Mouse (Mus musculus) forebrain, embryonic 11.5 days (tissue): ENCODE data around the gene Phkg1. TPM values are rescaled to one million over a fixed set of nuclear protein-coding genes. Genes with fewer than 3 reads are reported as not detected.

ENCODE experiments used
- ATAC-seq: fragments of 200-750 bp; cut with Nextera tagmentation; replicated peaks from 2 replicates; pipeline ENCODE4 v1.8.0; 2017; ENCODE audit warnings: moderate TSS enrichment; ENCODE audit not compliant: low FRiP score
- DNase-seq: peaks from one replicate; pipeline ENCODE4 v3.0.0-alpha.2; 2017; ENCODE audit warnings: low spot score
- H3K27ac ChIP-seq: fragments of 300-500 bp; sonication (generic); 2 replicates; pipeline ENCODE4 v1.5.1; 2014; ENCODE audit warnings: low read depth, low read length
- H3K27me3 ChIP-seq: fragments of 300-500 bp; sonication (generic); 2 replicates; pipeline ENCODE4 v1.6.1; 2014; ENCODE audit warnings: mild to moderate bottlenecking, low read length, mixed read lengths; ENCODE audit not compliant: control insufficient read depth, insufficient read depth
- H3K36me3 ChIP-seq: fragments of 300-500 bp; sonication (generic); 2 replicates; pipeline ENCODE4 v1.6.1; 2014; ENCODE audit warnings: mild to moderate bottlenecking, low read length, moderate library complexity, mixed read lengths; ENCODE audit not compliant: control insufficient read depth, insufficient read depth
- H3K4me1 ChIP-seq: fragments of 300-500 bp; sonication (generic); replicated peaks from 2 replicates; pipeline ENCODE4 v1.6.1; 2014; ENCODE audit warnings: low read length, mixed read lengths; ENCODE audit not compliant: control insufficient read depth, insufficient read depth
- H3K4me2 ChIP-seq: fragments of 300-500 bp; sonication (generic); 2 replicates; pipeline ENCODE4 v1.6.1; 2014; ENCODE audit warnings: low read depth, mild to moderate bottlenecking, low read length, moderate library complexity, mixed read lengths; ENCODE audit not compliant: severe bottlenecking
- H3K4me3 ChIP-seq: fragments of 300-500 bp; sonication (generic); 2 replicates; pipeline ENCODE4 v1.5.1; 2014; ENCODE audit warnings: low read depth, low read length
- H3K9ac ChIP-seq: fragments of 300-500 bp; sonication (generic); 2 replicates; pipeline ENCODE4 v1.6.1; 2014; ENCODE audit warnings: low read length
- H3K9me3 ChIP-seq: fragments of 300-500 bp; sonication (generic); 2 replicates; pipeline ENCODE4 v1.6.1; 2016; ENCODE audit warnings: low read length, mixed read lengths; ENCODE audit not compliant: control insufficient read depth
- WGBS: fragments of 180-500 bp; shearing (Covaris S2); extraction: QIAGEN DNeasy Blood & Tissue Kit; methylation state at CpG from one replicate; pipeline ENCODE4 v1.1.7; 2014; 5-methylcytosine and 5-hydroxymethylcytosine counted together
- polyA plus RNA-seq: library from polyadenylated mRNA; unstranded; fragments of >200 nt; fragmentation: Nextera tagmentation; extraction: Ambion mirVana; gene quantifications from 2 replicates; pipeline ENCODE4 v1.2.1, GENCODE M21; 2014

Phkg1 gene
- polyA plus RNA-seq, 1 experiment from 2014 or later = 0.33 TPM

DNA sequence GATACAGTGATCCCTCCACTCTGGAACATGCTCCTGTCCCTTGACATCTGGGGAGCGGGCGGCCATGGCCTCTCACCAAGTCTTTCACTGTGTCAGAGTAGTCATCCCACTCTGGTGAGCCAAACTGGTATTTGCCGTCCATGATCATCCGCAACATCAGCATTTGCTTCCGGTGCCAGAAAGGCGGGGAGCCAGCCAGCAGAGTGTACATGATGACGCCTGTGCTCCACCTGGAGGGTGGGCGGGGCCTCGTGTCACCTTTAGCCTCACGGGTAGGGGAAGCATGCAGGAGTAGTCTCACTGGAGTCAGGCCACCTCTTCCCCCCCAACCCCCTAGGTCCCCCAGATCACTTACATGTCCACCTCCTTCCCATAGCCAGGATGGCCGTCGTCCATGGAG, 32.5 kb downstream of the Phkg1 start:
- no peak overlapping the region for H3K9ac ChIP-seq
- H3K4me3 ChIP-seq = no peak overlapping the region
- H3K9me3 ChIP-seq = no peaks in the 10 kb centered on the region; the same call in 1 of the 2 replicates
- H3K27me3 ChIP-seq = no peaks in the 10 kb centered on the region
- no peak for ATAC-seq
- DNase-seq = no peak
- WGBS = 88% methylated on average over 12 of the region's 12 CpGs
- no peak overlapping the region for H3K4me2 ChIP-seq
- H3K36me3 ChIP-seq = no peaks in the 10 kb centered on the region; the same call in 1 of the 2 replicates
- H3K27ac ChIP-seq = no peak overlapping the region
- no peaks in the 10 kb centered on the region for H3K4me1 ChIP-seq

- Histone ChIP-seq H3K4me2 (0 out of 2 replicates have a peak overlapping the region, but pooled peaks have one; percentile 18), H3K9me3 (no peaks in the 10 kb centered on the region; the same call in 1 of the 2 replicates), H3K36me3 (no peaks in the 10 kb centered on the region; the same call in 1 of the 2 replicates), H3K27me3 (no peaks in the 10 kb centered on the region), H3K4me1 (no peaks in the 10 kb centered on the region), H3K27ac (no peak overlapping the region), H3K9ac (no peak overlapping the region), H3K4me3 (no peak overlapping the region)
- no peak for ATAC-seq
- peak; percentile 61 for DNase-seq
- WGBS = 14% methylated on average over 18 of the region's 18 CpGs
These were observed 33.9 kb downstream of the Phkg1 start for GRCm38 (mm10) chr5:129864467-129864866.

- WGBS = 97% methylated on average over 6 of the region's 6 CpGs
- ATAC-seq (no peak), DNase-seq (no peak)
- H3K36me3 ChIP-seq = no peaks in the 10 kb centered on the region; the same call in 1 of the 2 replicates
- no peak overlapping the region for H3K4me3 ChIP-seq
- H3K9ac ChIP-seq = no peak overlapping the region
- H3K4me2 ChIP-seq = no peak overlapping the region
- no peaks in the 10 kb centered on the region for H3K27me3 ChIP-seq
- no peaks in the 10 kb centered on the region for H3K4me1 ChIP-seq
- no peak overlapping the region for H3K27ac ChIP-seq
- H3K9me3 ChIP-seq = no peaks in the 10 kb centered on the region; the same call in 1 of the 2 replicates
These were observed 36.0 kb downstream of the Phkg1 start for GRCm38 (mm10) chr5:129862325-129862724.

DNA sequence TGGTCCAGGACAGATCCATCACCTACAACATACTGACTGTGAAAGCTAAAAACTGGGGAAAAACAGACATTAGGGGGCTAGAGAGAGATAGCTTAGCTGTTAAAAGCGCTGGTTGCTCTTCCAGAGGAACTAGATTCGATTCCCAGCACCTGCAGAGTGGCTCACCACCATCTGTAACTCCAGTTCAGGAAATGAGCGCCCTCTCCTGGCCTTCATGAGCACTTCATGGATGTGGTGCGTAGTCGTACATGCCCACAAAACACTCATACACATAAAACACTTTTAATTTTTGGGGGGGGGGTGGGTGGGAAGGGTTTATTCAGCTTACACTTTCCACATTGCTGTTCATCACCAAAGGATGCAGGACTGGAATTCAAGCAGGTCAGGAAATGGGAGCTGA, 41.9 kb downstream of the Phkg1 start:
- H3K4me3 ChIP-seq = no peak overlapping the region
- 85% methylated on average over 5 of the region's 5 CpGs for WGBS
- H3K36me3 ChIP-seq = no peaks in the 10 kb centered on the region; the same call in 1 of the 2 replicates
- H3K9ac ChIP-seq = no peak overlapping the region
- no peaks in the 10 kb centered on the region for H3K27me3 ChIP-seq
- no peaks in the 10 kb centered on the region for H3K9me3 ChIP-seq
- H3K27ac ChIP-seq = no peak overlapping the region
- no peak for DNase-seq
- no peak for ATAC-seq
- no peaks in the 10 kb centered on the region for H3K4me1 ChIP-seq
- H3K4me2 ChIP-seq = no peak overlapping the region

- Histone ChIP-seq H3K27me3 (no peaks in the 10 kb centered on the region), H3K9me3 (no peaks in the 10 kb centered on the region), H3K4me2 (no peak overlapping the region), H3K27ac (no peak overlapping the region), H3K4me1 (no peaks in the 10 kb centered on the region), H3K9ac (no peak overlapping the region), H3K4me3 (no peak overlapping the region), H3K36me3 (no peaks in the 10 kb centered on the region; the same call in 1 of the 2 replicates)
- DNase-seq = no peak
- WGBS = 47% methylated on average over 5 of the region's 5 CpGs
- no peak for ATAC-seq
These were observed 43.2 kb downstream of the Phkg1 start for GRCm38 (mm10) chr5:129855163-129855562.

DNA sequence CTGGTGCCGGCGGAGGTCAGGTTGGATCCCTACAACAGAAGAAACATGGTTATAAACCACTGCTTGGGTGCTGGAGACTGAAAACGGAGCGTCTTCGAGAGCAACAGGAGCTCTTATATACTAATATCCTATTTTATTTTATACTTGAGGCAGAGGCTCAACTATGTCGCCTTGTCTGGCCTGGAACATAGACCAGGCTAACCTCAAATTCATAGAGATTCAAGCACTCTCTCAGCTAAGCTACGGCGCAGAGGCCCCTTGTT, 50.9 kb downstream of the Phkg1 start:
- no peak for DNase-seq
- 67% methylated on average over 8 of the region's 8 CpGs for WGBS
- Histone ChIP-seq H3K36me3 (peaks cover 10% of the 10 kb centered on the region; the same call in 1 of the 2 replicates), H3K27me3 (no peaks in the 10 kb centered on the region), H3K9ac (peak overlapping the region; percentile 77), H3K4me1 (no peaks in the 10 kb centered on the region), H3K4me2 (peak overlapping the region; percentile 62), H3K4me3 (peak overlapping the region; percentile 65), H3K9me3 (no peaks in the 10 kb centered on the region), H3K27ac (no peak overlapping the region)
- ATAC-seq = no peak

DNA sequence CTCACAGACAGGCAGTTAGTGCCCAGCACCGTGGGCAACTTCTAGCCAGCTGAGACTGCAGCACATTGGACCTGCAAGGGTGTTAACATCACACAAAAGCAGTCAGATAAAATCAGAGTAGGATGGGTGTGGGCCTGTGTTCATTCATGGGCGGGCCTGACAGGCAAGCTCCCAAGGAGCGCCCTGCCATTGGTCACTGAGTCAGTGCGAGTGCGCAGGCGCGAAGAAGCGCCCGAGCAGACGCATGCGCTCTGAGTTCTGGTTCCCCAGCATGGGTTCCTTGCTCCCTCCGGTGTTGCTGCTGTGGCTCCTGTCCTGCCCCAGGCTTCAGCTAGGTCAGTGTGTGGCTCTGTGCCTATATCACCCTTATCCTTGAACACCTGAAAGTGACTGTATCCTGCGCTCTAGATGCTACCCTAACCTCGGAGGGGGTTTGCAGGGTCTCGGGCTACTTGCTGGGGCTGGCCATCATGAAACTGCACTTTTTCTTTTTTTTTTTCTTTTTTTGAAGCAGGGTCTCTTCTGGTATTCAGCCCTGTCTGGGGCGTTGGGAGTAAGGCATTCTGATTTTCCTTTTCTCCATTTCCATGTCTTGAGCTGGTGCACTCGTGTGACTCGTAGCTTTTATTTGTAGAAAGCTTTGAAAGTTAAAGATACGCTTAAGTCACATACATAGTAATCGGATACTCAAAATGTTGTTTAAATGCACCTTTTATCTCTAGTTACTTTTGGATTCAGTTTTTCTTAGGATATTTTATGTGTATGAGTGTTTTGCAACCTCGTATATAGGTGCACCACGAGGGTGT, 51.4 kb downstream of the Phkg1 start, which contains the start of gene Sumf2:
TSS of gene Sumf2 (plus strand) at position 235 of the 806 bp plus-strand sequence.
- peak within 1 kb of the TSS; percentile 65 for H3K4me3 ChIP-seq
- no peaks in the 10 kb centered on the region for H3K4me1 ChIP-seq
- H3K27ac ChIP-seq = peak within 1 kb of the TSS; percentile 59; the same call in 1 of the 2 replicates
- 14% methylated on average over 22 of the region's 22 CpGs for WGBS
- H3K4me2 ChIP-seq = peak within 1 kb of the TSS; percentile 62
- H3K27me3 ChIP-seq = no peaks in the 10 kb centered on the region
- peak; percentile 97 for DNase-seq
- ATAC-seq = peak; percentile 99
- peak within 1 kb of the TSS; percentile 77 for H3K9ac ChIP-seq
- H3K9me3 ChIP-seq = no peaks in the 10 kb centered on the region
- peaks cover 10% of the 10 kb centered on the region; the same call in 1 of the 2 replicates for H3K36me3 ChIP-seq

- 97% methylated on average over 5 of the region's 5 CpGs for WGBS
- H3K27me3 ChIP-seq = no peaks in the 10 kb centered on the region
- H3K4me3 ChIP-seq = no peak overlapping the region
- H3K4me2 ChIP-seq = no peak overlapping the region
- no peaks in the 10 kb centered on the region for H3K4me1 ChIP-seq
- DNase-seq (no peak), ATAC-seq (no peak)
- no peaks in the 10 kb centered on the region for H3K9me3 ChIP-seq
- no peak overlapping the region for H3K9ac ChIP-seq
- H3K27ac ChIP-seq = no peak overlapping the region
- peaks cover 10% of the 10 kb centered on the region; the same call in 1 of the 2 replicates for H3K36me3 ChIP-seq
These were observed 53.5 kb downstream of the Phkg1 start for GRCm38 (mm10) chr5:129844848-129845247.
